Mouse (Mus musculus) heart, postnatal 0 days (tissue): ENCODE results near the gene Vmn1r39. TPM values are rescaled to one million over a fixed set of nuclear protein-coding genes. Genes with fewer than 3 reads are reported as not detected.
A peak's percentile ranks its signal among the peaks of the same experiment; 100 is the strongest.
"Not testable (repeated sequence)": the region's sequence is repeated elsewhere in the genome, so short reads cannot be mapped to it uniquely, and the experiment has no call there.

Experiments
- ATAC-seq: fragments of 200-750 bp; cut with Nextera tagmentation; 2 replicates; pipeline ENCODE4 v1.8.0; 2017; ENCODE audit warnings: low read depth, moderate number of reproducible peaks, moderate library complexity; ENCODE audit not compliant: insufficient read depth
- DNase-seq: peaks from one replicate; pipeline ENCODE4 v3.0.0-alpha.2; 2016; ENCODE audit warnings: low spot score
- H3K27ac ChIP-seq: fragments of 300-500 bp; sonication (generic); 2 replicates; pipeline ENCODE4 v1.5.1; 2014; ENCODE audit warnings: low read depth, mild to moderate bottlenecking
- H3K27me3 ChIP-seq: fragments of 300-500 bp; sonication (generic); 2 replicates; pipeline ENCODE4 v1.6.1; 2014; ENCODE audit warnings: low read length, mixed read lengths; ENCODE audit not compliant: control insufficient read depth, insufficient read depth
- H3K36me3 ChIP-seq: fragments of 300-500 bp; sonication (generic); replicated peaks from 2 replicates; pipeline ENCODE4 v1.6.1; 2014; ENCODE audit warnings: low read length, mixed read lengths; ENCODE audit not compliant: control insufficient read depth, insufficient read depth
- H3K4me1 ChIP-seq: fragments of 300-500 bp; sonication (generic); 2 replicates; pipeline ENCODE4 v1.6.1; 2014; ENCODE audit warnings: antibody characterized with exemption; ENCODE audit not compliant: control insufficient read depth, insufficient read depth
- H3K4me2 ChIP-seq: fragments of 300-500 bp; sonication (generic); 2 replicates; pipeline ENCODE4 v1.6.1; 2014; ENCODE audit warnings: low read depth, mild to moderate bottlenecking, low read length, moderate library complexity
- H3K4me3 ChIP-seq: fragments of 300-500 bp; sonication (generic); 2 replicates; pipeline ENCODE4 v1.5.1; 2014; ENCODE audit warnings: low read depth, low read length
- H3K9ac ChIP-seq: fragments of 300-500 bp; sonication (generic); replicated peaks from 2 replicates; pipeline ENCODE4 v1.6.1; 2014; ENCODE audit warnings: low read depth, low read length, mixed read lengths
- H3K9me3 ChIP-seq: fragments of 300-500 bp; sonication (generic); replicated peaks from 2 replicates; pipeline ENCODE4 v1.6.1; 2016; ENCODE audit warnings: low read length; ENCODE audit not compliant: control insufficient read depth
- CTCF ChIP-seq: IDR thresholded peaks from 2 replicates; pipeline ENCODE4 v1.5.1; 2016; ENCODE audit warnings: antibody characterized with exemption, control low read depth, low read depth
- EP300 ChIP-seq: IDR thresholded peaks from 2 replicates; pipeline ENCODE4 v1.6.1; 2016; ENCODE audit warnings: antibody characterized with exemption, low read depth
- WGBS: fragments of 180-500 bp; shearing (Covaris S2); extraction: QIAGEN DNeasy Blood & Tissue Kit; methylation state at CpG from one replicate; pipeline ENCODE4 v1.1.7; 2014; 5-methylcytosine and 5-hydroxymethylcytosine counted together
- polyA plus RNA-seq: library from polyadenylated mRNA; unstranded; fragments of >200 nt; fragmentation: Nextera tagmentation; extraction: Ambion mirVana; gene quantifications from 2 replicates; pipeline ENCODE4 v1.2.1, GENCODE M21; 2015
- total RNA-seq: library from RNA; depleted of rRNA; stranded (reverse); fragments of >200 nt; gene quantifications from 2 replicates; pipeline ENCODE4 v1.2.3, GENCODE M21; 2014; ENCODE audit warnings: low replicate concordance; rRNA removed

Vmn1r39 gene
- total and polyA plus RNA-seq, 2 experiments from 2014 or later = not detected

- TF ChIP-seq EP300 (no peak), CTCF (peak; percentile 31)
- no peak for ATAC-seq
- H3K27me3 ChIP-seq = no peaks in the 10 kb centered on the region
Observed at GRCm38 (mm10) chr6:66836932-66837331, 26.5 kb upstream of the Vmn1r39 start.

GRCm38 (mm10) chr6:66806311-66806710, 4.1 kb downstream of the Vmn1r39 start:
- Histone ChIP-seq H3K4me2 (no peak overlapping the region), H3K4me3 (no peak overlapping the region), H3K4me1 (no peaks in the 10 kb centered on the region), H3K27me3 (no peaks in the 10 kb centered on the region), H3K36me3 (no peaks in the 10 kb centered on the region), H3K9ac (no peak overlapping the region), H3K27ac (no peak overlapping the region), H3K9me3 (no peaks in the 10 kb centered on the region)
- ATAC-seq (no peak), DNase-seq (no peak)
- WGBS = 74% methylated on average over 1 of the region's 1 CpGs
- TF ChIP-seq EP300 = no peak
- TF ChIP-seq CTCF = no peak

More at GRCm38 (mm10) chr6:66836932-66837331, 26.5 kb upstream of the Vmn1r39 start:
- no peaks in the 10 kb centered on the region for H3K4me1 ChIP-seq
- H3K4me3 ChIP-seq = no peak overlapping the region
- H3K9ac ChIP-seq = no peak overlapping the region
- H3K9me3 ChIP-seq = no peaks in the 10 kb centered on the region
- no peak overlapping the region for H3K27ac ChIP-seq
- no peak overlapping the region for H3K4me2 ChIP-seq
- H3K36me3 ChIP-seq = no peaks in the 10 kb centered on the region
- no peak for DNase-seq

- Histone ChIP-seq H3K4me2 (no peak overlapping the region), H3K4me1 (no peaks in the 10 kb centered on the region), H3K9ac (no peak overlapping the region), H3K27me3 (no peaks in the 10 kb centered on the region), H3K9me3 (no peaks in the 10 kb centered on the region), H3K4me3 (no peak overlapping the region), H3K27ac (no peak overlapping the region), H3K36me3 (no peaks in the 10 kb centered on the region)
- DNase-seq (no peak), ATAC-seq (no peak)
- TF ChIP-seq CTCF (no peak), EP300 (no peak)
- 73% methylated on average over 3 of the region's 3 CpGs for WGBS
Observed at GRCm38 (mm10) chr6:66805713-66806112, 4.7 kb downstream of the Vmn1r39 start.

GRCm38 (mm10) chr6:66782527-66782926, 27.9 kb downstream of the Vmn1r39 start, which contains the start of gene Vmn1r38:
Gene Vmn1r38 (minus strand): TSS chr6:66782627.
- not testable (repeated sequence) for H3K4me3 ChIP-seq, ATAC-seq, H3K4me2 ChIP-seq

More at GRCm38 (mm10) chr6:66782527-66782926, 27.9 kb downstream of the Vmn1r39 start, which contains the start of gene Vmn1r38:
- not testable (repeated sequence) for DNase-seq, H3K9ac ChIP-seq, H3K27me3 ChIP-seq, H3K27ac ChIP-seq, H3K4me1 ChIP-seq, H3K9me3 ChIP-seq, H3K36me3 ChIP-seq

Other genes with a start within 250 kb of the Vmn1r39 start
- gene Vmn1r33, start 192.3 kb downstream of the Vmn1r39 start, total RNA-seq = not detected in 2 replicates
- not detected in 2 replicates for gene Vmn1r33, start 192.3 kb downstream of the Vmn1r39 start, polyA plus RNA-seq
- gene Vmn1r34, start 166.7 kb downstream of the Vmn1r39 start, total RNA-seq = not detected in 2 replicates
- gene Vmn1r34, start 166.7 kb downstream of the Vmn1r39 start, polyA plus RNA-seq = not detected in 2 replicates
- not detected in 2 replicates for gene Vmn1r35, start 124.7 kb downstream of the Vmn1r39 start, total RNA-seq
- gene Vmn1r35, start 124.7 kb downstream of the Vmn1r39 start, polyA plus RNA-seq = not detected in 2 replicates
- not detected in 2 replicates for gene Vmn1r36, start 91.4 kb downstream of the Vmn1r39 start, total RNA-seq
- not detected in 2 replicates for gene Vmn1r36, start 91.4 kb downstream of the Vmn1r39 start, polyA plus RNA-seq
- gene Vmn1r37, start 81.2 kb downstream of the Vmn1r39 start, total RNA-seq = not detected in 2 replicates
- gene Vmn1r37, start 81.2 kb downstream of the Vmn1r39 start, polyA plus RNA-seq = not detected in 2 replicates
- gene Vmn1r38, start 28.0 kb downstream of the Vmn1r39 start, total RNA-seq = not detected in 2 replicates
- not detected in 2 replicates for gene Vmn1r38, start 28.0 kb downstream of the Vmn1r39 start, polyA plus RNA-seq
- 20.1 and 30.6 TPM in 2 replicates for gene Gng12, start 85.8 kb upstream of the Vmn1r39 start, total RNA-seq
- 41.0 and 44.8 TPM in 2 replicates for gene Gng12, start 85.8 kb upstream of the Vmn1r39 start, polyA plus RNA-seq
- 9.7 and 13.2 TPM in 2 replicates for gene Gadd45a, start 226.8 kb upstream of the Vmn1r39 start, total RNA-seq
- gene Gadd45a, start 226.8 kb upstream of the Vmn1r39 start, polyA plus RNA-seq = 14.5 and 15.1 TPM in 2 replicates